Mouse (Mus musculus): ENCODE measurements around the gene Plekha4. TPM values are rescaled to one million over a fixed set of nuclear protein-coding genes. Genes with fewer than 3 reads are reported as not detected.
"Not testable (repeated sequence)": the region's sequence is repeated elsewhere in the genome, so short reads cannot be mapped to it uniquely, and the experiment has no call there.

The Plekha4 gene
- total RNA-seq, 2 experiments from 2014 or later = 0.83 to 1.5 TPM

GRCm38 (mm10) chr7:45509181-45509882 is 16.8 kb upstream of the Plekha4 start:
- no peak for DNase-seq (ENCODE audit: low spot score in 2 of 2)

- peak; percentile 91 for DNase-seq (ENCODE audit: low spot score in 2 of 2)
Observed at GRCm38 (mm10) chr7:45509912-45510787, 16.0 kb upstream of the Plekha4 start, which contains the start of gene Nucb1. Nucb1 (minus strand) TSS chr7:45510406.

GRCm38 (mm10) chr7:45514411-45514810 is 11.7 kb upstream of the Plekha4 start:
- DNase-seq (ENCODE audit: low spot score in 2 of 2) = no peak

- no peak for DNase-seq (ENCODE audit: low spot score in 2 of 2)
Observed at GRCm38 (mm10) chr7:45515436-45515835, 10.7 kb upstream of the Plekha4 start.

- not testable (repeated sequence) for DNase-seq (ENCODE audit: low spot score in 2 of 2)
Observed at GRCm38 (mm10) chr7:45516846-45517245, 9.3 kb upstream of the Plekha4 start.

DNA sequence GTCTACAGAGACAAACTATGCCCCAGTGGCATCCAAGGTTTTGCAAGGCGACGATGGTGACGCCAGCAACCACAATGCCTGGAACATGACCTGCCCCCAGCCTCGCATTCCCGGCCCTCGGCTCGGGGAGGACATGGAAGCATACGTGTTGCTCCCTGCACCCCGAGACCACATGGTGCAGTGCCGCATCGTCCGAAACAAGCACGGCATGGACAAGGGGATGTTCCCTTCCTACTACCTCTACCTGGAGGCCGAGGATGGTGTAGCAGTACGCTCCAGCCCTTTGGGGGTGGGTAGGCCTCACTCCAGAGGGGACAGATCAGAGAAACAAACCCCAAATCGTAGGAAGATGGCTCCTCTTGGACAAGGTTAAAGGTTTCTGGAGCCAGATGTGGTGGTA is 7.5 kb upstream of the Plekha4 start:
- no peak for DNase-seq (ENCODE audit: low spot score in 2 of 2)

DNA sequence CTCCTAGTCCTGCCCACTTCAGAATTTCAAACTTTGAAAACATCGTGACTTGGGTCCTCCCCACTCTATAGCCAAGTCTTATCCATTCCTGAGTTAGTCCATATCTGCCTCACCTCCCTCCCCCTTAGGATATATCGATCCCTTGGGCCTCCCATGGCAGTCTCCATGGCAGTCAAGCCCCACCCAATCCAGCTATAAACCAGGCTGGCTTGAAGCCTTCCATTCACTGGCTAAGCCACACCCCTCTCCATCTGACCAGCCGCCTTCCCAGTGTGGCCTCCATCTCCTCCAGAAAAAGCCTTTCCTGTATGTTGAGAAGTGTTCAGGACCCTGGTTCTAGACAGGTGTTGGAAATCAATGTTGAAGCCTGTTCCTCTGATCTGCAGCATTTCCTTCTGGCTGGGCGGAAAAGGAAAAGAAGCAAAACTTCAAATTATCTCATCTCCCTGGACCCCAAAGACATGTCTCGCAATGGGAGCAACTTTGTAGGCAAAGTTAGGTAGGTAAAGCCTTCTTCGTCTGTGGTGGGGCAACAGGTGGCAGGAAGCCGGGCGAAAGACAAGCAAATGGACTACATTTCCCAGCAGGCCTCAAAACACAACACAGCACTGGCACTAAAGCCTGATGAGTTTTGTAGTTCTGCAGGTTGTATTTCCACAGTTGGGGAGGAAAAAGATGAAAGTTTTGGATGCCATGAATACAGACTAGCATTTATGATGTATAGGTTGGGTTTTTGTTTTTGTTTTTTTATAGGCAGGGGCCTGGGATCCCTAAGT is 6.6 kb upstream of the Plekha4 start:
- no peak for DNase-seq (ENCODE audit: low spot score in 2 of 2)

GRCm38 (mm10) chr7:45520605-45521004 is 5.5 kb upstream of the Plekha4 start:
- DNase-seq (ENCODE audit: low spot score in 2 of 2) = no peak

GRCm38 (mm10) chr7:45521728-45522184 is 4.4 kb upstream of the Plekha4 start:
- DNase-seq (ENCODE audit: low spot score in 2 of 2) = peak; percentile 85 to 92

GRCm38 (mm10) chr7:45522194-45522752 is 3.9 kb upstream of the Plekha4 start:
- no peak for DNase-seq (ENCODE audit: low spot score in 2 of 2)

- DNase-seq (ENCODE audit: low spot score in 2 of 2) = no peak
Observed at GRCm38 (mm10) chr7:45522957-45523676, 3.0 kb upstream of the Plekha4 start.

DNA sequence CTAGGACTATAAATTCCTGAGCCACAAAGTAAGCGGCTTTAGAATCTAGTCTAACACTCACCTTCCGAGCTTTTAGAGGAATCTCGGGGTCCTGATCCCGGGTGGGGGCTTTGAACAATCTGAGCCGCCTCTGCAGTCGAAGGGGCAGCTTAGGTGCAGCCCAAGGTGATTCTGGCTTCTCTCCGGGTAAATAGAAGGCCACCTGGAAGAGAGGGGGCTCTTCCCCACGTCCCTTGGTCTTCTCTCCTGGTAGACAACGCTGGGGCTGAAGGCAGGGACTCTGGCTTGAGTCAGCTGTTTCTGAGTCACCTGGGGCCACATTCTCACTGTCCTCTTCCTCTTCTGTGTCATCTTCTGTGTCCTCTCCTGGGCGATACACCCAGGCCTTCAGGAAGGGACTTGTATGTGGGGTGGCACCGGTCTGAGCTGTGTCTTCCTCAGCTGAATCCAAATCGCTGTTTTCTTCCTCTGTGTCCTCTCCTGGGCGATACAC is 2.4 kb upstream of the Plekha4 start:
- DNase-seq (ENCODE audit: low spot score in 2 of 2) = no peak

- no peak for DNase-seq (ENCODE audit: low spot score in 2 of 2)
Observed at GRCm38 (mm10) chr7:45524841-45525621, 1.1 kb upstream of the Plekha4 start.

DNA sequence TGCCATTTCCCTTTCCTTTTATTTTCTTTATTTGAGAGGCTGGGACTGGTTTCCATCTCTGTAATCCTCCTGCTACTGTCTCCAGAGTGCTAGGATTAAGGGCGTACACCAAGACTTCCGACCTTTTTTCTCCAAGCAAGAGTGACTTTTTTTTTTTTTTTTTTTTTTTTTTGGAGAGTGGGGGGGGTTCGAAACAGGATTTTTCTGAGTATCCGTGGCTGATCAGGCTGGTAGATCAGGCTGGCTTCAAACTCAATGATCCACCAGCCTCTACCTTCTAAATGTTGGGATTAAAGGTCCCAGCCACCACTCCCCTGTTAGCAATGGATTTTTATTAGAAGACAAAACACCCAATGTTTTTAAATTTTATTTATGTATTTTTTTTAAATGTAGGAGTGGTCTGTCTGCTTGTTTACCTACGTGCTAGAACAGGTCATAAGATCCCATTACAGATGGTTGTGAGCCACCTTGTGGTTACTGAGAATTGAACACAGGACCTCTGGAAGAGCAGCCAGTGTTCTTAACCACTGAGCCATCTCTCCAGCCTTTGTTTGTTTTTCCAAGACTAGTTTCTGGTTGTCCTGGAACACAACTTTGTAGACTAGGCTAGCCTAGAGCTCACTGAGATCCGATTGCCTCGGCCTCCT is 467 bp downstream of the Plekha4 start:
- no peak for DNase-seq (ENCODE audit: low spot score in 2 of 2)

- DNase-seq (ENCODE audit: low spot score in 2 of 2) = not testable (repeated sequence)
Observed at GRCm38 (mm10) chr7:45527169-45527568, 1.0 kb downstream of the Plekha4 start.

- no peak for DNase-seq (ENCODE audit: low spot score in 2 of 2)
Observed at GRCm38 (mm10) chr7:45529461-45529860, 3.3 kb downstream of the Plekha4 start.

DNA sequence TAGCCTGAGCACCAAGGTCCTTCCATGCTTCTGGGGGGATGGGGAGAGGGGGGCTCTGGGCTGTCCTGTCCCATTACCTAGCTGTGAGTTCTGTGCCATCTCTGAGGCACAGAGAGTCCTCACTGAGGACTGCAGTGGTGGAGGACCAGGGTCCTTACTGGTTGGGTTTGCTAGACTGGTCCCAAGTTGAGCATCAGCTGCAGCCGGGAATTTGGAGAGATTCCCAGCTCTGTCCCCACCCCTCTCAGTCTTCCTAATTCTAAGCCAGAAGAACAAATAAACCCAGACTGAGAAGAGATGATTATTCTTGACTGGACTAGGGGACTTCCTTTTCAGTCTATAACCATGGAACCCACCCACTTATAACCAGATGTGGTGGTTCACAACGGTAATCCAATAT is 4.5 kb downstream of the Plekha4 start:
- DNase-seq (ENCODE audit: low spot score in 2 of 2) = no peak

DNA sequence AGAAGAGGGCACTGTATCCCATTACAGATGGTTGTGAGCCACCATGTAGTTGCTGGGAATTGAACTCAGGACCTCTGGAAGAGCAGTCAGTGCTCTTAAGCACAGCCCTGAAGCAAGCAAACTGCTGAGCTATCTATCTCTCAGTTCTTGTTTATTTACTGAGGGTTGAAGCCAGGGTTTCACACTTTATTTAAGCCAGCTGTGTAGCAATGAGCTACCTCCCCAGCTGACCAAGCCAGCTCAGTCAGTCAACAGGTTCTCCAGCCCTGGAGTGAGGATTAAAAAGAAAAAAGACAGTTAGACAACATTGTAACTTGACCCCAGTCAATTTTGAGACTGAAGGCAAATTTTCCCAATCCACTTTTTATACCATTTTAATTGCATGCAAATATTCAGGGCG is 9.5 kb downstream of the Plekha4 start:
- no peak for DNase-seq (ENCODE audit: low spot score in 2 of 2)

DNA sequence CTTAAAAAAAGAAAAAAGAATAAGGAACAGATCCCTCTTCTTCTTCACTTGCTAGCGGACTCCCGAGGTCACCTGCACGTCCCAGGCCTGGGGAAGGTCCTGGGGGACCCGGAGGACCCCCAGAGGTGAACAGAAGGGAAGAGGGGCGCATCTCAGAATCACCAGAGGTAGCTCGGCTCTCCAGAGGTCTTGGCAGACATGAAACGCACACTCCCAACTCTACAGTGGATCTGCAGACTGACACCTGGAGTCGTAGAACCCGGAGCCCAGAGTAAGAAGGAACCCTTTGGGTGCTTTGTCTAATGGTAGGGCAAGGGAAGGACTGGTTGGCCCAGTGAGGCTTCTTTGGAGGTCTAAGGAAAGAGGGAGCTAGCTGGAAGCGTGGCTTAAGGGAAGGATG is 11.5 kb downstream of the Plekha4 start:
- no peak for DNase-seq (ENCODE audit: low spot score in 2 of 2)

Data from layer of hippocampus, postnatal 14 days (tissue).